Mouse (Mus musculus): Measurements from ENCODE around the gene Ntn1.

Gene Ntn1

DNA sequence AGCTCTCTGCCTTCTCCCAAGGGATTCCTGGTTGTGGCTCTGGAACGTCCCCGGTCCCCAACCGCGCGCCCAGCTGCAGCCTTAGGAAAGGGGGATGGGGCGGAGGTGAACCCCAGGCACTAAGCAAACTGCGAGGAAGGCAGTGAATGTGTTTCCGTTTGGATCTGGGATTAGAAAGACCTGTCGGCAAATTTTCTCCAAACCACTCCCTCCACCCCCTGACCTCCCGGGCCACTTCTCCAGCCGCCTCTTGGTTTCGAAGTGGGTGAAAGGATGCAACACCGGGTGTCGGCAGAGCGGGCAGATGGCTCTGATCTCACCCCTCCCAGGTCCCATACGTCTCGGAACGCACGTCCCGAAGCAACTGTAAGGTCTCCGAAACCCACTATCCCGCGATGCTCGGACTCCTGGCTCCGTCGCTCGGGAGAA lies 16.0 kb downstream of the Ntn1 start:
- no peak for DNase-seq (ENCODE audit: extremely low read depth, low read depth)

- no peak for DNase-seq (ENCODE audit: extremely low read depth, low read depth)
Measured at GRCm38 (mm10) chr11:68384131-68384530, 16.5 kb downstream of the Ntn1 start.

GRCm38 (mm10) chr11:68383519-68383918 lies 17.1 kb downstream of the Ntn1 start:
- DNase-seq (ENCODE audit: extremely low read depth, low read depth) = no peak

GRCm38 (mm10) chr11:68381833-68382232 lies 18.8 kb downstream of the Ntn1 start:
- DNase-seq (ENCODE audit: extremely low read depth, low read depth) = no peak

DNA sequence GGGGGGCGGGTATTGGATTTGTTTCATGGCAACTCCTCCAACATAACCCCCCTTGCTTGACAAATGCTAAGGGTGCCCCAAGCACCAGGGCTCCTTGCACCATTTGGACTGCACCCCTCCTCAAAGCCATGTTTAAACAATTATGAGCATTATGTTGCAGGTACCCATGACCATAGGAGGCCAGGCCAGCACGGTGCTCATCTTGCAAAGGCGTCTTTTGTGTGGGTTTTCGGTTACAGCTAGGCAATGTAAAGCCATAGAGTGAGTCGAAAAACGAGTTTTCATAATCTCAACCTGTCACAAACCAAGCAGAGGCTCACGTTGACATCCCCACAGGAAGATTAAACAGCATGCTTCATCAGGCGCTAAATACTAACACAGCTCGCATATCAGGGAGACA lies 19.3 kb downstream of the Ntn1 start:
- DNase-seq (ENCODE audit: extremely low read depth, low read depth) = no peak

DNA sequence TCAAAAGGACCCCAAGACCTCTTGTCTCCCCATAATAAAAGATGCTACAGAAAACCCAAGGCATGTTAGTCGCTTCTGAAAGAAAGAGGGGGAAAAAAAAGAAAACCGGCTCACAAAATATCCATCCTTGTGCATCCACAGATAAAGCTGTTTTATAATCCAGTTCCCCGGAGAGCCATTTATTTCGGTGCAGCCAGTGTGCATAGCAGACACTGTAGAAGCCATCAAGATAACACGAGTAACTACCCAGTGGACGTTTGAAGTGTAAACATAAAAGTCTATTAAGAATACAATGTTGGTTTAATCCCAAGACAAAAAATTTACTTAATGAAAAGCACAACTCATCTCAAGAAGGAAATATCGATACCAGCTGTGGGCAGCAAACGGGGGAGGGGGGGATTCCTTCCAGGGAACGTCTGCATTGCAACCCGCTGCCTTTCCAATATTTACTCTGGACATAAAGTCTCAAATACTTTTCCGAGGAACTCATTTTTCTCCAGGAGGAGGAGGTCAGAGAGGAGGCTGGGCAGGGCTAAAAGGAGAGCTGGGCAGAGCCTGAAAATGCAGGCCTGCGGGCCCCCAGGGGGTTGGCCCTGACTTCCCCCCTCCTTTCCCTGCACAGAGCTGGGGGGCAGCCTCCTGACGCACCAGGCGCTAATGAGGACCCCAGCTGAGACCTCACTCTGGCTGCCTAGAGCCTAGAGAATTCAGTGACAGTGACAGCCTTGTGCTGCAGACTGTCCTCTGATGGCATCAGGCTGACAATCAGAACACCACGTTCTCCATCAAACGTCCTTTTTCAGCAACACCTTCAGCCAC lies 21.5 kb downstream of the Ntn1 start:
- DNase-seq (ENCODE audit: extremely low read depth, low read depth) = no peak

DNA sequence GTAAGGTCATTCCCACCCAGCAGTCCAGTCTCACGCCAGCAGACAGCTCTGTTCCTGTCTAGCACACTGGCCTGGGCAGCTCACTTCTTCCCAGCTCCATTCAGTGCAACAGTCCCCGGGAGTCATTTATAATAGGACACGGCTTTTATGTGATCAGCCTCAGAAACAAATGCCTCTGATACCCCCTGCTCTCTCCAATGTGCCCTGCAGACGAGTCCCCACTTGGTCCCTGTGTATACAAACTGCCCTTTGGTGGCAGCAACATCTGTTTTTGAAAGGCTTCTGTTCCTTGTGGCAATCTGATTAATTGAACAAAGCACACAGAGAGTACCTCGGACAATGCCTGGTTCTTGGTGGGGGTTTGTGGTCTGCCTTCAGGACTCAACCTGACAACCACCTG lies 22.2 kb downstream of the Ntn1 start:
- DNase-seq (ENCODE audit: extremely low read depth, low read depth) = no peak

DNA sequence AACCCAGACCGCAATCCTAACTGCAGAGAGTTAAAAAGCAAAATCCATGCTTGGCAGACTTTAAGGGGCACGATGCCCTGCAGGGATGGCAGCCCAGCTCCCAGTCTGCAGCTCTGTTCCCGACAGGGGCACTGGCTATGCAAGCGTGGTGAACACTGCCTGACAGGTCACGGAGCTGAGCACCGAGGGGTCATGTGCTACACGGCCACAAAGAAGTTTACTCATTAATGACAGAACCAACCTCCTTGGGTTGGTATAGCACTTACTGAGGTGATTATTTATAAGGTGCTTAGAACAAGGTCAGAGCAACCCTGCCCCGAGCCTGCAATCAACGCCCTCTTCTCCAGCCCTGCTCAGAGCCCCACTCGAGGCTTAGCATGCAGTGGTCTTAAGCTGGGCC lies 27.5 kb downstream of the Ntn1 start:
- no peak for DNase-seq (ENCODE audit: extremely low read depth, low read depth)

DNA sequence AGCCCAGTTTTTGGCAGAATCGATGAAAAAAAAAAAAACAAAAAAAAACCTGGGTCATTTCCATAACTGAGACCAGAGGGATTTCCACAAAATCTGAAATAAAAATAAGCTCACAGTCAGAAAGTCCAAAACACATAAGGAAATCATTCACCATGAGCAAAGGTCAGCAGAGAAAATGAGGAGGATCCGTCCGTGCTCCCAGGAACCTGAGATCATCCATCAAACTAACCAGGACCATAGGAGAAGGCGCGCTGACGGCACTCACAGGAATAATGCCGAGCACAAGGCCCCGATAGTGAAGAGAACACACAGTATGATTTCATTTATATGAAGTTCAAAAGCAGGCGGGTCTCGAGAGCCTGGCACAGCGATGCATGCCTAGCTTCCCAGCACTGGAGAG lies 29.0 kb downstream of the Ntn1 start:
- DNase-seq (ENCODE audit: extremely low read depth, low read depth) = no peak

DNA sequence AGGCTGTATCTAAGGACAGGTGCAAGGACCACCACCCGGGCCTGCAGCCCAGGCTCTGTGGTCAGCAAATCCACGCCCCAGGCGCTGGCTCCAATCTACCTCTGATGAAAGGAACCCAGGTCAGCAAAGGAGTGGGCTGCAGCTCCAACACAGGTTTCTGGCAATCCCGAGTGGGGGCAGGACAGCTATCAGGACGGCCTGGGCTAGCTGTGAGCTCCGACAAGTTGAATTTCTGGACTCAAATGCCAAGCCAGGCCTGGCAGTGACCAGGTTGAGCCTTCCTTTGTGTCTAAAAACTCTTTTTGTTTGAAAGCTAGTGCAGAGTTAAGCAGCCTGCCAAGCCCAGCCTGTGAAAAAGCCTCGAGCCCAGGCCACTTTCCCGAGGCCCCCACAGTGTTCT lies 43.7 kb downstream of the Ntn1 start:
- no peak for DNase-seq (ENCODE audit: extremely low read depth, low read depth)

GRCm38 (mm10) chr11:68355561-68355960 lies 45.1 kb downstream of the Ntn1 start:
- no peak for DNase-seq (ENCODE audit: extremely low read depth, low read depth)

DNA sequence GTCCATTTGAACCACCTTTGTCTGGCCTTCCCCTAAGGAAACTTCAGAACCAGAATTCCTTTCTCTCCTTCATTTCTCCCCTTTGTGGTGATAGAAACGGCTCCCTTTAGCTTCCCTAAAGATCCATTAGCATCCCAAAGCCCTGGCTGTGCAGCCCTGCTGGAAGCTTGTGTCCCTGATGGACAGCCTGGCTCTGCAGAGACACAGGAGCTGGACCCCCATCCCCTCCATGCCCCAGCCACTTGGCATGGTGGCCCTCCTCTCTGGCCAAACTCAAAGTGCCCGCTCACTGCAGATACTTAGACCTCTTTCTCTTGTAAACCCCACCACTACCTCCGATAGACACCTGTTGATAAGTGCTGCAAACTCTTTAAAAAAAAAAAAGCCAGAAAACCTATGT lies 45.8 kb downstream of the Ntn1 start:
- DNase-seq (ENCODE audit: extremely low read depth, low read depth) = no peak

- DNase-seq (ENCODE audit: extremely low read depth, low read depth) = no peak
Measured at GRCm38 (mm10) chr11:68352236-68352635, 48.4 kb downstream of the Ntn1 start.

- no peak for DNase-seq (ENCODE audit: extremely low read depth, low read depth)
Measured at GRCm38 (mm10) chr11:68348851-68349250, 51.8 kb downstream of the Ntn1 start.

GRCm38 (mm10) chr11:68348083-68348482 lies 52.5 kb downstream of the Ntn1 start:
- DNase-seq (ENCODE audit: extremely low read depth, low read depth) = no peak

DNA sequence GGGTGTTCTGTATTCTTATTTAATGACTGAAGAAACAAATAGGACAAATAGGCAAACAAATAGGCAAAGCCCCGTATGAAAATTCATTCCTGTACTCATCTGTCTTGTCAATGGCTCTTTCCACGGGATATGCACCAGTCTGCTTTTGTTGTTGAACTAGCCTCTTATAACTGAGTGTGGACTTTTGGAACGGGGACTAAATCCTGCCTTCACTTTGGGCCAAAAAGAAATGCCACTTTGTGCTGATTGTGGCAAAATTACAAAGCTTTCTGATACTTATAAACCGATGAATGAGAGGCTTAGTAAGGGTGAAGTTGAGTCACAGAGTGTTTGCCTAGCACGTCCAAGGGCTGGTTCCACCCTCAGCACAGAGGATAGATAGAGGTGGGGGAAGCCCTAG lies 53.1 kb downstream of the Ntn1 start:
- no peak for DNase-seq (ENCODE audit: extremely low read depth, low read depth)

- no peak for DNase-seq (ENCODE audit: extremely low read depth, low read depth)
Measured at GRCm38 (mm10) chr11:68346099-68346498, 54.5 kb downstream of the Ntn1 start.

GRCm38 (mm10) chr11:68344221-68344620 lies 56.4 kb downstream of the Ntn1 start:
- no peak for DNase-seq (ENCODE audit: extremely low read depth, low read depth)

DNA sequence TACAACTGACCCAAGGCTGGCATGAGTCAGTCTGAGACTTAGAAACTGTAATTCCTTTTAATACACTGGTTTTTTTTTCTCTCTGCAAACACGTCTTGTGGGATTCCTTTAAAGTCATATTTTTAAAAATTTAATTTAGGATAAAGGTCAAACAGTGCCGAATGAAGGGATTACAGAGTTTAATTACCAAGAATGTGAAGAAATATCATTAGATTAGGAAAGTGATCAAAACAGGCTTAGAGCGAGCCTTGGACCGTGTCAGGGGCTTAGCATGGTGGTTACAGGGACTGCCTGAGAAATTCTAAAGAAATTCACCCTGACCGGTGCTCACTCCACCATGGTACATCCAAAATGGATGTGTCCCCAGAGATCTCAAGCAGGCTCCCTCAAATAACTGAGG lies 57.9 kb downstream of the Ntn1 start:
- DNase-seq (ENCODE audit: extremely low read depth, low read depth) = no peak

DNA sequence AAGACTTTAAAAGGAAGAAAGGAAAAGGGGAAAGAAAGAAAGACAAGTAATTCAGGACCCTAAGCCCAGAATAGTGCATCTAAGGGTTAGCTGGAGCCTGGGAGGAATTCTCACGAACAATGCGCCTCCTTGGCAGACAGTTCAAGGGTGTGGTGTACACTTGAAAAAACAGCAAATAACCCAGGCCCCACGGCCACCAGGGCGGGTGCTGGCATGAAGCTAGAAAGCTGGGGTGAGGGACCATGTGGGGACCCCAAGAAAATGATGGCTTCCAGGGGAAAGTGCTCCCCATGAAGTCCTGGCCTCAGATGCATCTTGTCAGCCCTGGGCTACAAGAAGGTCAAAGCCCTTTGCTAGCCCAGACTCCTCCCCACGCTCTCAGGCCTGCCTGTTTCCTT lies 58.6 kb downstream of the Ntn1 start:
- no peak for DNase-seq (ENCODE audit: extremely low read depth, low read depth)

- DNase-seq (ENCODE audit: extremely low read depth, low read depth) = no peak
Measured at GRCm38 (mm10) chr11:68341111-68342002, 59.3 kb downstream of the Ntn1 start.

- no peak for DNase-seq (ENCODE audit: extremely low read depth, low read depth)
Measured at GRCm38 (mm10) chr11:68340366-68340765, 60.3 kb downstream of the Ntn1 start.

DNA sequence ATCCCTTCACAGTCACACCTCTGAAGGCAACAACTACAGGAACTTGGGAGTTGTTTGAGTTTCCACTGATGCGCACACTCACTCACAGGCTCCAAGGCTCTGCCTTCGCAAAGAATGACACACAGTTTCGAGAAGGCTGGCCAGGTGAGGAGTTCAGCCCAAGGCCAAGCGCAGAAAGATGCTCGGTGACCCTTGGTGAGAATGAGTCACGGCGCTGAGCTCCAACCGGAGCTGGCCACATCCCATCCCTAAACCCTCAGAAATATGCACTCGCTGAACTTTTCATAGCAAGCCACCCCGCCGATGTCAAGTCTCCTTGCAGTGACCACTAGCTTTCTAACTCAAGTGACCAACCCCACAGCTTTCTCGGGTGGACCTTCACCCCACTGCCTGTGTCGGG lies 60.8 kb downstream of the Ntn1 start:
- no peak for DNase-seq (ENCODE audit: extremely low read depth, low read depth)

Measured in MEL-GATA-1-ER (cell line).